Mouse (Mus musculus): ENCODE results near the gene Ifnk. TPM values are rescaled to one million over a fixed set of nuclear protein-coding genes. Genes with fewer than 3 reads are reported as not detected.

The Ifnk gene
- total and polyA plus RNA-seq, 3 experiments = not detected

GRCm38 (mm10) chr4:35143472-35144102, 8.3 kb upstream of the Ifnk start:
- no peaks in the 10 kb centered on the region for H3K9me3 ChIP-seq (replicated peaks)
- H3K36me3 ChIP-seq (replicated peaks) = no peaks in the 10 kb centered on the region
- no peak for TF ChIP-seq TAL1 (conservative IDR thresholded peaks at IDR 0.05; ENCODE audit: low read depth, low read length)
- no peak for TF ChIP-seq CTCF (IDR thresholded peaks at IDR 0.05; ENCODE audit: low read depth, low read length)
- no peak for TF ChIP-seq POLR2AphosphoS5 (IDR thresholded peaks at IDR 0.05; ENCODE audit: insufficient replicate concordance, low read depth, low read length)
- no peak for TF ChIP-seq GATA2 (IDR thresholded peaks at IDR 0.05; ENCODE audit: borderline replicate concordance, low read depth, low read length)
- H3K27me3 ChIP-seq (ENCODE audit: insufficient read depth, low read length) = peaks cover 4% of the 10 kb centered on the region; the same call in 1 of the 2 replicates
- DNase-seq (ENCODE audit: low spot score) (no peak), ATAC-seq (ENCODE audit: extremely low read depth, insufficient number of reproducible peaks, low FRiP score, poor library complexity, severe bottlenecking) (no peak)
- no peaks in the 10 kb centered on the region for H3K4me1 ChIP-seq (ENCODE audit: insufficient read depth, low read depth, low read length)
- H3K4me3 ChIP-seq (ENCODE audit: low read depth, low read length) = no peak overlapping the region

DNA sequence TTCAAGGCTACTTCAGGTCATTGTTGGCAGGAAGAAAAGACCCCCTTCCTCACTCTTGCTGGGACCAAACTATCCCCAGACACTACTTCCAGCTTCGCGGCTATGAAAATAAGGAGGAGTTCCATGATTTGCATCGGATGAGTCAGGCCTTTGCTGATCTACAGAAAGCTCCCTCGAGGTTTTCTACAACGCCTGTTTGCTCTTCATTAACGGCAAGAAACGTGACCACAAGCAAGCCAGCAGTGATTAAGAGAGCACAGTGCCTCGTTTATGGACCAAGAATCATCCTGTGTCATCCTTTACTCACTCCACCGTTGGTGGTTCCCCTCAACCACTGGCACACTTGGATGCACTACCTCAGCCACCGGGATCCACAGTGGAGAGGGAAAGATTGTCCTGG, 6.1 kb upstream of the Ifnk start:
- DNase-seq (ENCODE audit: low spot score) = no peak
- ATAC-seq (ENCODE audit: extremely low read depth, insufficient number of reproducible peaks, low FRiP score, poor library complexity, severe bottlenecking) = no peak
- Histone ChIP-seq H3K27me3 (ENCODE audit: insufficient read depth, low read length) (no peaks in the 10 kb centered on the region; the same call in 1 of the 2 replicates), H3K36me3 (replicated peaks) (no peaks in the 10 kb centered on the region), H3K4me3 (ENCODE audit: low read depth, low read length) (no peak overlapping the region), H3K9me3 (replicated peaks) (no peaks in the 10 kb centered on the region), H3K4me1 (ENCODE audit: insufficient read depth, low read depth, low read length) (no peaks in the 10 kb centered on the region)
- TF ChIP-seq POLR2AphosphoS5 (IDR thresholded peaks at IDR 0.05; ENCODE audit: insufficient replicate concordance, low read depth, low read length) (no peak), GATA2 (IDR thresholded peaks at IDR 0.05; ENCODE audit: borderline replicate concordance, low read depth, low read length) (no peak)

DNA sequence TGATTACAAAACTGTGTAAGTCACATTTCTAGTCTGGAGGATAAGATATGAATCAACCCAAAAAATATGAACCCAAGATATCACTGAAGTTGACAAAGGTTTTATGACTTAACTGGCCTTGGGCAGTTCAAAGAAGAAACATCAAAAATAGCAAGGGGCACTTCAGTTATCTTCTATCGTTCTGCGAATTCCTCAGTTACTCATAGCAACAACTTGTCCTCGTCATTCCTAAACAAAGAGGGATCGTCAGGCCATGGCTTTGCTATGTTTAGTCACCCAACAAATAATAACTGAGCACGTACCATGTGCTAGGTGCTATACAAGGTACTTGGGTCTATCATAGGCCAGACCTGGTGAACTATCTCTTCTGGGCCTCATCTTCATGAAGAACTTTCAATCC, 5.3 kb upstream of the Ifnk start:
- ATAC-seq (ENCODE audit: extremely low read depth, insufficient number of reproducible peaks, low FRiP score, poor library complexity, severe bottlenecking) (no peak), DNase-seq (ENCODE audit: low spot score) (no peak)
- Histone ChIP-seq H3K4me3 (ENCODE audit: low read depth, low read length) (no peak overlapping the region), H3K4me1 (ENCODE audit: insufficient read depth, low read depth, low read length) (no peaks in the 10 kb centered on the region), H3K27me3 (ENCODE audit: insufficient read depth, low read length) (no peaks in the 10 kb centered on the region; the same call in 1 of the 2 replicates), H3K36me3 (replicated peaks) (no peaks in the 10 kb centered on the region), H3K9me3 (replicated peaks) (no peaks in the 10 kb centered on the region)
- TF ChIP-seq GATA2 (IDR thresholded peaks at IDR 0.05; ENCODE audit: borderline replicate concordance, low read depth, low read length) (no peak), CTCF (IDR thresholded peaks at IDR 0.05; ENCODE audit: low read depth, low read length) (no peak), GATA1 (IDR thresholded peaks at IDR 0.05; ENCODE audit: borderline replicate concordance, low read length) (no peak), TAL1 (conservative IDR thresholded peaks at IDR 0.05; ENCODE audit: low read depth, low read length) (no peak), POLR2AphosphoS5 (IDR thresholded peaks at IDR 0.05; ENCODE audit: insufficient replicate concordance, low read depth, low read length) (no peak)

DNA sequence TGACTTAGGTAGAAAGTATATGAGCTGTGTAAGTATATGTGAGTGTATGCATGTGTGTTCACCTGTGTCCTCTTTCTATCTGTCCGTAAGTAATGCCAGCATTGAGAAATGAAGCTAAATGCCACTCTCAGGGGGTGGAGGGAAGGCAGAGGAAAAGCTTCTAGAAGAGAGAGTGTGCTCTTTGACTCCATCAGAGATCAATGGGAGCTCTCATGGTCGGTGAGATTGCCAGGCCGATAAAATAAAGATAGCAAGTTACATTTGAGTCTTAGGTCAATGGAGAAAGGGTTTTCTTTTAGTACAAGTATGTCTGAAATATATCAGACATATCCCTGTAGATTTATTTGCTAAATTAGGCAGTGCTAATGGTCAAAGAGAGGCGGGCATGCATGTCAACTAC, 3.5 kb upstream of the Ifnk start:
- ATAC-seq (ENCODE audit: extremely low read depth, insufficient number of reproducible peaks, low FRiP score, poor library complexity, severe bottlenecking) = no peak
- Histone ChIP-seq H3K9me3 (replicated peaks) (no peaks in the 10 kb centered on the region), H3K27me3 (ENCODE audit: insufficient read depth, low read length) (no peaks in the 10 kb centered on the region; the same call in 1 of the 2 replicates), H3K4me3 (ENCODE audit: low read depth, low read length) (no peak overlapping the region), H3K4me1 (ENCODE audit: insufficient read depth, low read depth, low read length) (no peaks in the 10 kb centered on the region), H3K36me3 (replicated peaks) (no peaks in the 10 kb centered on the region)
- no peak for DNase-seq (ENCODE audit: low spot score)
- TF ChIP-seq GATA2 (IDR thresholded peaks at IDR 0.05; ENCODE audit: borderline replicate concordance, low read depth, low read length) (no peak), POLR2AphosphoS5 (IDR thresholded peaks at IDR 0.05; ENCODE audit: insufficient replicate concordance, low read depth, low read length) (no peak), CTCF (IDR thresholded peaks at IDR 0.05; ENCODE audit: low read depth, low read length) (no peak), TAL1 (conservative IDR thresholded peaks at IDR 0.05; ENCODE audit: low read depth, low read length) (no peak), GATA1 (IDR thresholded peaks at IDR 0.05; ENCODE audit: borderline replicate concordance, low read length) (no peak)

DNA sequence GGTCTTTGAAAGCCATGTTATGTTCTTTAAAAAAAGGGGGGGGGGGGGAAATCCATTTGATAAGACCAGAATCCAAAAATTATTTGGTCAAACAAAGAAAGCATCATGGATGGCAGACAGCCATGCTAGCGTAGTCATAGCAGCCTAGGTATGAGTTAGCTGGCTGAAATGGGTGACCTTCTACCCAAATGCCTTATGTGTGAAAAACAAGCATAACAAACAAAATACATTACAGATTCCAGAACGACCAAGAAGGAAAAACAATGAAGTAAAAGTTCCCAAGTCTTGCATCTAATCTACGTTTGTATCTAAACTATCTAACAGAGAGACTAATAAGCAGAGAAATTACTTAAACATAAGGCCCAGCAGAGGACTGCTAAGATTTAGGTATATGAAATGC, 1.1 kb upstream of the Ifnk start:
- Histone ChIP-seq H3K4me1 (ENCODE audit: insufficient read depth, low read depth, low read length) (no peaks in the 10 kb centered on the region), H3K27me3 (ENCODE audit: insufficient read depth, low read length) (peaks cover 2% of the 10 kb centered on the region; the same call in 1 of the 2 replicates), H3K36me3 (replicated peaks) (no peaks in the 10 kb centered on the region), H3K9me3 (replicated peaks) (no peaks in the 10 kb centered on the region), H3K4me3 (ENCODE audit: low read depth, low read length) (no peak overlapping the region)
- DNase-seq (ENCODE audit: low spot score) = no peak
- TF ChIP-seq GATA1 (IDR thresholded peaks at IDR 0.05; ENCODE audit: borderline replicate concordance, low read length) (no peak), POLR2AphosphoS5 (IDR thresholded peaks at IDR 0.05; ENCODE audit: insufficient replicate concordance, low read depth, low read length) (no peak), CTCF (IDR thresholded peaks at IDR 0.05; ENCODE audit: low read depth, low read length) (no peak), TAL1 (conservative IDR thresholded peaks at IDR 0.05; ENCODE audit: low read depth, low read length) (no peak), GATA2 (IDR thresholded peaks at IDR 0.05; ENCODE audit: borderline replicate concordance, low read depth, low read length) (no peak)
- ATAC-seq (ENCODE audit: extremely low read depth, insufficient number of reproducible peaks, low FRiP score, poor library complexity, severe bottlenecking) = no peak

DNA sequence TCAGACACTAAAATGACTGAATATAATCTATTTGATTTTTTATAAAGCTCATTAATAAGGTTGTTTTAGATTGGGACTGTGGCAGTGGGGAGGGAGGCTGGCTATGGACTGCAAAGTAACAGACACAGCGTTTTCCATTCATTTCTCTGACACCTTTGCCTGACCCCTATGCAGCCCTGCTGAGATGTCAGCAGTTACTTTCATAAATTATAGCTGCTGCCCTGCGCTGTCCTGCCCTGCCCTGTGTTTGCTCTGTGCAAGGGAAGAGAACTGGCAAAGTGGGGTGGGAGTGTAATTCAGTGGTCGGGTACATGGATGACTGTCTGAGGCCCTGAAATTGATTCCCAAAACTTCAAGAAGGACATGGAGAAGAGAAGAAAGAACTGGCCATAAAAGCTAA, 2.2 kb downstream of the Ifnk start:
- peaks cover 22% of the 10 kb centered on the region; the same call in 1 of the 2 replicates for H3K27me3 ChIP-seq (ENCODE audit: insufficient read depth, low read length)
- ATAC-seq (ENCODE audit: extremely low read depth, insufficient number of reproducible peaks, low FRiP score, poor library complexity, severe bottlenecking) (no peak), DNase-seq (ENCODE audit: low spot score) (no peak)
- TF ChIP-seq POLR2AphosphoS5 (IDR thresholded peaks at IDR 0.05; ENCODE audit: insufficient replicate concordance, low read depth, low read length) (no peak), CTCF (IDR thresholded peaks at IDR 0.05; ENCODE audit: low read depth, low read length) (no peak), TAL1 (conservative IDR thresholded peaks at IDR 0.05; ENCODE audit: low read depth, low read length) (no peak)
- no peak overlapping the region for H3K4me3 ChIP-seq (ENCODE audit: low read depth, low read length)
- H3K4me1 ChIP-seq (ENCODE audit: insufficient read depth, low read depth, low read length) = peaks cover 5% of the 10 kb centered on the region; the same call in 1 of the 2 replicates
- H3K36me3 ChIP-seq (replicated peaks) = no peaks in the 10 kb centered on the region
- no peaks in the 10 kb centered on the region for H3K9me3 ChIP-seq (replicated peaks)
